ENCODE assay signal across 10 mouse cellular contexts in the genomic region with DNA sequence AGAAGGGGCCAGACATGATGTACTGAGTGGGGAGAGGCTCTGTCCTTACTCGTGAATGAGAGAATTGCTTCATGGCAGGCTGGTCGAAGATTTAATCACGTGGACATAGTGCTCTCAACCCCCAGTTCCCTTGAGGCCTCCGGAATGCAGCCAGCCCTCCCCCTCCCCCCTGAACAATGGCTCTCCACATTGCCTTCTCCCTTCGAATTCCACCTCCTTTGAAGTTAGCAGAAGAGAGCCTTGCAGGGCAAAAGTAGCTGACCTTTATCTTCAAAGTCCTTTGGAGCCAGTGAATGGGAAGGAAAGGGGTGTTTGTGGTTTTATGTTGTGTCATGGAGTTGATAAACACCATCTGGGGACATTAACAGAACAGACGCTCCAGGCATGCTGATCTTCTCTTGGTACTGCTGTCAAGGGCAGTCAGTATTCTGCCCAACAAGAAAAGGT.
DNase-seq lines count a peak whose midpoint lies in the region; ATAC-seq and TF ChIP-seq lines count a peak whose summit lies in the region.
"Had no signal": no experiment of that assay in that cellular context is flagged by ENCODE, and none has a peak within 500 bp of the region (broad histone marks: within the 10 kb centered on the region; RNA-seq: fewer than 3 reads in every experiment).

No protein-coding gene starts in this region.

- 17% methylated on average over 6 of the region's 6 CpGs for WGBS in forebrain, embryonic 11.5 days
- 23% methylated on average over 6 of the region's 6 CpGs for WGBS in forebrain, postnatal 0 days
- 13% methylated on average over 6 of the region's 6 CpGs for WGBS in lung, postnatal 0 days

- H3K4me1 ChIP-seq in forebrain, embryonic 11.5 days (replicated peaks; ENCODE audit: control insufficient read depth, insufficient read depth, low read length), result no peaks in the 10 kb centered on the region
- no peaks in the 10 kb centered on the region for H3K4me1 ChIP-seq in forebrain, postnatal 0 days (ENCODE audit: insufficient read depth)
- H3K4me1 ChIP-seq in lung, postnatal 0 days (ENCODE audit: insufficient read depth, low read depth, low read length), result no peaks in the 10 kb centered on the region

- no peak overlapping the region for H3K4me2 ChIP-seq in forebrain, embryonic 11.5 days (ENCODE audit: low read depth, low read length, severe bottlenecking)
- H3K4me2 ChIP-seq in forebrain, postnatal 0 days (ENCODE audit: low read depth), result no peak overlapping the region
- H3K4me2 ChIP-seq in lung, postnatal 0 days (replicated peaks; ENCODE audit: low read depth, low read length), result no peak overlapping the region
- H3K4me2 ChIP-seq: limb, embryonic 12.5 days had no signal

- no peak overlapping the region for H3K4me3 ChIP-seq in forebrain, embryonic 11.5 days (ENCODE audit: low read depth, low read length)
- H3K4me3 ChIP-seq in forebrain, postnatal 0 days (ENCODE audit: low read depth, low read length), result no peak overlapping the region
- H3K4me3 ChIP-seq in lung, postnatal 0 days (ENCODE audit: low read depth, low read length), result no peak overlapping the region
- H3K4me3 ChIP-seq: limb, embryonic 12.5 days had no signal

- TF ChIP-seq EP300 in lung, postnatal 0 days (IDR thresholded peaks at IDR 0.05), result no peak

- H3K27ac ChIP-seq in forebrain, embryonic 11.5 days (ENCODE audit: low read depth, low read length), result no peak overlapping the region
- H3K27ac ChIP-seq in forebrain, postnatal 0 days (ENCODE audit: low read depth, low read length), result no peak overlapping the region
- no peak overlapping the region for H3K27ac ChIP-seq in lung, postnatal 0 days (ENCODE audit: low read length)
- H3K27ac ChIP-seq: limb, embryonic 12.5 days had no signal

- H3K9ac ChIP-seq in forebrain, embryonic 11.5 days (ENCODE audit: low read length), result no peak overlapping the region
- H3K9ac ChIP-seq in forebrain, postnatal 0 days, result no peak overlapping the region
- no peak overlapping the region for H3K9ac ChIP-seq in lung, postnatal 0 days (replicated peaks; ENCODE audit: low read depth)
- H3K9ac ChIP-seq: limb, embryonic 12.5 days had no signal

- DNase-seq in forebrain, embryonic 11.5 days (ENCODE audit: low spot score), result peak; percentile 52
- no peak for DNase-seq in forebrain, postnatal 0 days
- DNase-seq in 3T3-L1 (ENCODE audit: low read depth, low spot score), result peak; percentile 23
- DNase-seq in embryo, embryonic 9.5 days (ENCODE audit: extremely low spot score), result peak; percentile 70
- DNase-seq in lung, postnatal 0 days (ENCODE audit: low spot score), result peak; percentile 39
- no peak for DNase-seq in spleen, postnatal 14 days (ENCODE audit: low spot score in 2 of 2)
- no peak for DNase-seq in layer of hippocampus, postnatal 10 days (ENCODE audit: low spot score in 2 of 2)
- no peak for DNase-seq in gastrocnemius, postnatal 14 days

- no peaks in the 10 kb centered on the region for H3K9me3 ChIP-seq in forebrain, embryonic 11.5 days (ENCODE audit: control insufficient read depth, low read length)
- no peaks in the 10 kb centered on the region for H3K9me3 ChIP-seq in forebrain, postnatal 0 days (ENCODE audit: low read length)
- H3K9me3 ChIP-seq in lung, postnatal 0 days (ENCODE audit: low read length), result no peaks in the 10 kb centered on the region
- H3K9me3 ChIP-seq: limb, embryonic 12.5 days had no signal

- H3K36me3 ChIP-seq in forebrain, embryonic 11.5 days (ENCODE audit: control insufficient read depth, insufficient read depth, low read length), result no peaks in the 10 kb centered on the region
- no peaks in the 10 kb centered on the region for H3K36me3 ChIP-seq in forebrain, postnatal 0 days (ENCODE audit: insufficient read depth)
- H3K36me3 ChIP-seq in lung, postnatal 0 days (ENCODE audit: insufficient read depth, low read length), result no peaks in the 10 kb centered on the region
- H3K36me3 ChIP-seq: limb, embryonic 12.5 days had no signal

- ATAC-seq in forebrain, embryonic 11.5 days (replicated peaks; ENCODE audit: low FRiP score), result peak; percentile 53; the same call in 1 of the 2 replicates
- ATAC-seq in forebrain, postnatal 0 days, result no peak
- peak; percentile 63 for ATAC-seq in lung, postnatal 0 days

- intact Hi-C loops in gastrocnemius, postnatal 14 days (cut with DNase I; ENCODE audit: low total_unique reads), result no loop called here

- TF ChIP-seq CTCF in forebrain, postnatal 0 days (IDR thresholded peaks at IDR 0.05; ENCODE audit: low read depth), result no peak
- no peak for TF ChIP-seq CTCF in lung, postnatal 0 days (IDR thresholded peaks at IDR 0.05)

- peaks cover 9% of the 10 kb centered on the region for H3K27me3 ChIP-seq in forebrain, embryonic 11.5 days (ENCODE audit: control insufficient read depth, insufficient read depth, low read length)
- H3K27me3 ChIP-seq in forebrain, postnatal 0 days (ENCODE audit: insufficient read depth, low read length), result no peaks in the 10 kb centered on the region
- H3K27me3 ChIP-seq in lung, postnatal 0 days (replicated peaks; ENCODE audit: insufficient read depth, low read length), result no peaks in the 10 kb centered on the region
- H3K27me3 ChIP-seq: CH12.LX had no signal

Comparison
In these comparisons a context has a peak if more than half of its experiments do, and no peak if none do; other contexts are left out.
1. DNase-seq: peak in forebrain, embryonic 11.5 days (single experiment), 3T3-L1 (single experiment), embryo, embryonic 9.5 days (single experiment) and lung, postnatal 0 days (single experiment); none in forebrain, postnatal 0 days (single experiment), spleen, postnatal 14 days (0 of 2), layer of hippocampus, postnatal 10 days (0 of 2) and gastrocnemius, postnatal 14 days (single experiment).